Mouse (Mus musculus) gastrocnemius, postnatal 4 days (tissue): ENCODE measurements around the gene Trmt10c. TPM values are rescaled to one million over a fixed set of nuclear protein-coding genes. Genes with fewer than 3 reads are reported as not detected.
"Not testable (repeated sequence)": the region's sequence is repeated elsewhere in the genome, so short reads cannot be mapped to it uniquely, and the experiment has no call there.

Experiments
- DNase-seq, 2 experiments: peaks; one replicate each; pipeline ENCODE4 v3.0.0; 2021 to 2022; ENCODE audit warnings: low spot score in 2 of 2, mixed read lengths in 2 of 2
- long read RNA-seq, 2 experiments: library from polyadenylated mRNA; stranded (forward); transcript quantifications; one replicate each; pipeline ENCODE4 v2.0.0; 2021
- total RNA-seq, 2 experiments: library from RNA; stranded (reverse); gene quantifications; 2 replicates each; pipeline ENCODE4 v1.2.3; 2021

Gene Trmt10c
- 10 to 100 TPM in 1 of 2 experiments, 1 to 10 TPM in 1; 8.7 to 10.4 TPM for total RNA-seq
- long read RNA-seq, experiment 1, transcript Trmt10c-201 (2 exons, 3,002 nt): major isoform, 38 of 39 reads
- long read RNA-seq, experiment 1, partial matches to known transcripts: 0 of 39 reads
- long read RNA-seq, experiment 1, other reads (novel, unspliced or antisense): 1 of 39 reads
- long read RNA-seq, experiment 2, transcript Trmt10c-201 (2 exons, 3,002 nt): major isoform, 33 of 33 reads
- long read RNA-seq, experiment 2, partial matches to known transcripts: 0 of 33 reads
- long read RNA-seq, experiment 2, other reads (novel, unspliced or antisense): 0 of 33 reads

- DNase-seq: peak; percentile 92 to 95
Observed at GRCm38 (mm10) chr16:56037138-56038010, at the start of gene Trmt10c. TSS of gene Trmt10c (minus strand) at chr16:56037819.

- DNase-seq: no peak
Observed at GRCm38 (mm10) chr16:56086336-56086735, 48.7 kb upstream of the Trmt10c start.

GRCm38 (mm10) chr16:56081691-56082090 lies 44.1 kb upstream of the Trmt10c start:
- DNase-seq: no peak

- no peak for DNase-seq
Observed at GRCm38 (mm10) chr16:56079419-56079818, 41.8 kb upstream of the Trmt10c start.

- no peak for DNase-seq
Observed at GRCm38 (mm10) chr16:56076121-56076869, 38.7 kb upstream of the Trmt10c start.

- DNase-seq: peak; percentile 61 to 86
Observed at GRCm38 (mm10) chr16:56075222-56076111, 37.8 kb upstream of the Trmt10c start.

GRCm38 (mm10) chr16:56074565-56074964 lies 36.9 kb upstream of the Trmt10c start:
- no peak for DNase-seq

- no peak for DNase-seq
Observed at GRCm38 (mm10) chr16:56074122-56074521, 36.5 kb upstream of the Trmt10c start.

GRCm38 (mm10) chr16:56073150-56073549 lies 35.5 kb upstream of the Trmt10c start:
- not testable (repeated sequence) for DNase-seq

GRCm38 (mm10) chr16:56072533-56072932 lies 34.9 kb upstream of the Trmt10c start:
- no peak for DNase-seq

GRCm38 (mm10) chr16:56071317-56072232 lies 34.0 kb upstream of the Trmt10c start:
- DNase-seq: no peak

- DNase-seq: no peak
Observed at GRCm38 (mm10) chr16:56068523-56069070, 31.0 kb upstream of the Trmt10c start.

GRCm38 (mm10) chr16:56066113-56066512 lies 28.5 kb upstream of the Trmt10c start:
- no peak for DNase-seq

- DNase-seq: peak in 1 of 2 experiments; percentile 29
Observed at GRCm38 (mm10) chr16:56064334-56064990, 26.8 kb upstream of the Trmt10c start.

- no peak for DNase-seq
Observed at GRCm38 (mm10) chr16:56062981-56063380, 25.4 kb upstream of the Trmt10c start.

GRCm38 (mm10) chr16:56061995-56062594 lies 24.5 kb upstream of the Trmt10c start:
- DNase-seq: no peak

- no peak for DNase-seq
Observed at GRCm38 (mm10) chr16:56058151-56058550, 20.5 kb upstream of the Trmt10c start.

- DNase-seq: no peak
Observed at GRCm38 (mm10) chr16:56056944-56057590, 19.4 kb upstream of the Trmt10c start.
